Mouse (Mus musculus) heart, adult 9 months (tissue): ENCODE data around the gene Extl2.

Experiments
- DNase-seq, 2 experiments: peaks; one replicate each; pipeline ENCODE4 v3.0.0; 2022; ENCODE audit warnings: low spot score in 2 of 2

The Extl2 gene

GRCm38 (mm10) chr3:116007941-116008440, 729 bp downstream of the Extl2 start:
- peak; percentile 78 to 81 for DNase-seq

DNA sequence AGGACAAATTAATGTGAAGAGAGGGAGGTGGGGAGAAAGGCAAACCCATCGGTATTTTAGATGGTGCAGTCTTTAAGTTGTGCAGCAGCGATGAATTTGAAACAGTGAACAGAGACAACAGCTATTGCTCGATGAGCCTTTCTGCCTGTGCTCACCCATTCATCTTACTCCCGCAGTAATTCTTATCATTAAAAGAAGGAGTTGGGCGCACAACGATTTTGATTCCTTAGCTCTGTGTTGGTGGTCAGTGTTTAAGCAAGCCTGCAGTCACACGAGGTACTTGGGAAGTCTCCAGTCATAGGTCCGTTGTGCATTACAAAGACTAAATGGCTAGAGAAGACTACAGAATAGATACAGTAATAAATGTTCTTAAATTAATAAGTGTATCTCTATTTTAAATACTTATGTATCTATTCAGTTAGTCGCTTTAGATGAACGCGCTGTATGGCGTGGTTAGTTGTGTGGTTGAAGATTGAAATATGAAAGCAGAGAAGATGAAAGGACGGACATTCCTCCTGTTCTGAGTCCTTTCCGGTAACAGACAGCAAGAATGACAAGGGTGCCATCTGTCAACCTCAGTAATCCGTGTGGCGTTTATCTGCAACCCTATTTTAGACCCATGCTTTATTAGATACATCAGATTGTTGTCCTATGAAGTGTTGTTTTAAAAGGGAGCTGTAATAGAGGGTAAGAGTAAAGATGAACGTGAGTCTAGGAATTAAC, 2.5 kb downstream of the Extl2 start:
- no peak for DNase-seq

GRCm38 (mm10) chr3:116014901-116015300, 7.6 kb downstream of the Extl2 start:
- DNase-seq = no peak

DNA sequence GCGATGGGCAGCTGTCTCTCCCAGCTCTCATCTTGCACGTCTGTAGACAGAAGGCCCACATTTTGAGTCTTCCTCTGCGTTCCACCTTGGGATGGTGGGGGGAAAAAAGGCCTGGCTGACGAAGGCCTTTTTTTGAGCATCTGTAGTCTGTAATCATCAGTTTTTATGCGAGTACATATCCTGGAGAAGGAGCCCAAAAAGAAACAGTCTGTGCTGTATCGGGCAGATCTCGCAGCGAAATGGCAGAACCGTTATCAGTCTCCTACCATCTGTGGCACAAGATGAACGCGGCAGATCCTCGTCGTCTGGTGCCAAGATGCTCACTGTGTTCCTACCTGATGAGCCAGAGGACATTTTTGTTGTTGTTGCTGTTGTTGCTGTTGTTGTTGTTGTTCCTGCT, 8.9 kb downstream of the Extl2 start:
- no peak for DNase-seq

GRCm38 (mm10) chr3:116018606-116019005, 11.3 kb downstream of the Extl2 start:
- DNase-seq = no peak

GRCm38 (mm10) chr3:116019136-116019535, 11.9 kb downstream of the Extl2 start:
- DNase-seq = no peak

- no peak for DNase-seq
These were observed 17.0 kb downstream of the Extl2 start for GRCm38 (mm10) chr3:116024236-116024635.

GRCm38 (mm10) chr3:116024669-116025068, 17.4 kb downstream of the Extl2 start:
- DNase-seq = no peak

DNA sequence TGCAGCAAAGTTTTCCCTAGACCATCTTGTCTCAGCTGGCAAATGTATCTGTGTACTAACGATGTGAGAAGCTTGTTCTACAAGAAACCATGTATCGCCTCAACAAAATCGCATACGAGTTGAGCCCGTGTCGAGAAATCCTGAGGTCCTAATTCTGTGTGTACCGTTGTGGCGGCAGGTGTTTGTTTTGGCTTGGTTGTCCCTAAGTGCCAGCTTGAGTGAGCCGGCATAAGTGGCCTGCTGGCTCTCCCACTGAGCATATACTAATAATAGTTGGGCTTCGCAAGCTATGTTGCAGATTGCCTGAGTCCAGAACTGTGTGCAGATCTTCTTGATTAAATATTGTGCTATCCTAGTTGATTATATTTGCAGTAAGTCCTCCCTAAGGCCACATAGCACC, 18.4 kb downstream of the Extl2 start:
- no peak for DNase-seq

- DNase-seq = no peak
These were observed 19.7 kb downstream of the Extl2 start for GRCm38 (mm10) chr3:116026996-116027395.

DNA sequence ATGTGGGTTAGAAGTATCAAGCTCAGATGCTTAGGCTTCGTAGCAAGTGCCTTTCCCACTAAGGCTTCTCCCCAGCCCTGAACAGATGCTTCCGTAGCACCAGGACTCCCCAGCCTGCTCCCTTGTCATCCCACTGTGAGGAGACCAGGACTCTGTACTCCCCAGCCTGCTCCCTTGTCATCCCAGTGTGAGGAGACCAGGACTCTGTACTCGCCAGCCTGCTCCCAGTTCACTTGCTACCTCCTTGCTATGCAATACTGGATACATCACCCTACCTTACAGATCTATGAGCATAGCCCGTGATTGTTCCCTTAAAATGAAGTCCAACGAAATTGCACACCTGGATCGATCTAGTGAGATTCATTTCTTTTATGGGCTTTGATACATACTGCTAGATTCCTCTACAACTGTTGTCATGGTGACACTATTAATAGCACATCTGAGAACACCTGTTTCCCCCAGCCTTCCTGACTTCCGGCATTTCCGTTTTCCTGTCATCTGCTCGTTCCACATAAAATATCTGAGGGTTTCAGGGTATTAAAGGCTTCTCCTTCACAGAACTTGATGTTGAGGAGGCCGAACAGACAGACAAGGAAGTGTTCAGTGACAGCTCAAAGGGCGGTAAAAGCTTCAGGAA, 23.0 kb downstream of the Extl2 start:
- no peak for DNase-seq

GRCm38 (mm10) chr3:116033218-116033870, 26.1 kb downstream of the Extl2 start:
- peak in 1 of 2 experiments; percentile 17 for DNase-seq

DNA sequence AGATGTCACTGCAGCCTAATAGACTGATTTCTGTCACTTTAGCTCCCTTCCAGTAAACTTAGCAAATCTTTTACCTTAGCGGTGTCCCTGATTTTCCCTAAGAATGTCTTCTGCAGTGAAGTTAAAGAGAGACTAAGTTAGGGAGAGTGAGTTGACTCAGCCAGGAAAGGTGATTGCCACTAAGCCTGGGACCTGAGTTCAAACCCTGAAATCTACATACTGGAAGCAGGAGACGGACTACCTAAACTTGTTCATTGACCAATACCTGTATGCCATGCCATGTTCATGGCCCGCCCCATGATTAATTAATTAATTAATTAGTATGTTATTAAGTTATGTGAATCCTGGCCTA, 26.6 kb downstream of the Extl2 start:
- no peak for DNase-seq

DNA sequence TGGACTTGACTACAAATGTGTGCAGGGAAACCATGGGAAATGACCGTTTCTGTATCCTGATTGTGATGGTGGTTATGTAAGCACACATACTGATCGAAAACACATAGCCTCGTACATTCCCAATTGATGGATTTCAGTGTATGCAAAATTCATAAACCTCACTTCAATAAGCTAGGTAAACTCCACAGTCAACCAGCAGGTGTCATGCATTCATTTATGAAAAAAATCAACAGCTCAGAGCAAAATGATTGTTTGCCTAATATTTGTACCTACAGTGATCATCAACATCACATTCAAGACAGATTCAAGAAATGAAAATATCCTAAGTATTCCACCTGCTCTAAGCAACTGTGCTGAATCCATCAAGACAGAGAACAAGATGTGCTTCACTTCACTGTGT, 33.5 kb downstream of the Extl2 start:
- DNase-seq = no peak

GRCm38 (mm10) chr3:116046000-116046399, 38.7 kb downstream of the Extl2 start:
- DNase-seq = no peak

- no peak for DNase-seq
These were observed 39.8 kb downstream of the Extl2 start for GRCm38 (mm10) chr3:116047034-116047433.

DNA sequence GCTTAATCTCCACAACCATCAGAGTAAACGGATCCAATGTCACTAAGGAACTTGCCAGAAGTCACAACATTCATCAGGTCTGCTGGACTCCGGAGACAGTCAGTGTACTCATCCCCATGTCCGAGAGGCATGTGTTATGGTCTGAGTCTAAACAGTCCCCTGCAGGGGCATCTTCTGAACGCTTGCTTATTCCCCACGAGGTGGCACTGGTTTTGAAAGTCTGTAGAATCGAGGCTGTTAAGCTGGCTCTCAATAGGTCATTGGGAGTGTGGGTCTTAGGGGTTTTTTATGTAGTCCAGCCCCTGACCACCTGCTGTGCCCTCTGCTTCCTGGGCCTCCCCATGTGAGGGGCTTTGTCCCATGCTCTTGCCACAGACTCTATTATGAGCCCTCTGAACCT, 49.8 kb downstream of the Extl2 start:
- no peak for DNase-seq

DNA sequence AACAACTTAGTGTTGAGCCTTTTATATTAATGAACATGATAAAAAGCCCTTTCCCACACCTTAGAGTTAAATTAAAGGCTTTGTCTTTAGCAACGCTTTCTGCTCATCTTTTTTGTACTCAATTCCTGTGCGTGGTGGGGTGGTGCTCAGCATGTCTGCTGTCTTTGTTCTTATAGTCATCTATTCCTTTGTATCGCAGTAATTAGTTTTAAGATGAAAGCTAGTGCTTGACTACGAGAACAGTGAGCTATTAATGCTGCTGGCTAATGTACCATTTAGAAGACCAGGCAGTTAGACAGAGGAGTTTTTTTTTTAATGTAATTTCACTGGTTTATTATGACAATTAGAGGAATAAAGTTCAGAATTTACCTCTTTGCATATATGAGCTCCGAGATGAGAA, 53.1 kb downstream of the Extl2 start:
- DNase-seq = no peak

GRCm38 (mm10) chr3:116062141-116062540, 54.9 kb downstream of the Extl2 start:
- no peak for DNase-seq

- no peak for DNase-seq
These were observed 65.3 kb downstream of the Extl2 start for GRCm38 (mm10) chr3:116072584-116072983.

GRCm38 (mm10) chr3:116076739-116077138, 69.5 kb downstream of the Extl2 start:
- no peak for DNase-seq

DNA sequence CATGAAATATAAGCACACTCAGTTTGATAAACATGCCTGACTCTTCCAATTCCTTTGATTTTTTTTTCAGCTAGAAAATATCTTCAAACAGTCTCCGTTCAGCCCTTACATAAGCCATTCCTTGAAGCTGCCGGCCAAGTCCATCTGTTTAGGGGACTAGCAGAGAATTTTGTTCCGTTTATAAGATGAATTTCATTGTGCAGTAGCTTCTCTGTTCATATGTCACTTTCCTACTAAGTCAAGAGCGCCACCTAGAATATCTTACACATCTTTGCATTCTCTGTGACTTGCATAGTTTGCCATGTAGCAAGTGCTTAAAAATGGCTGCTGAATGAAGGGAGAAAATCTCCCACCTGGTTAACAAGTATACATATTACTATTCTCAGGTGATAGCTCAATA, 71.2 kb downstream of the Extl2 start:
- DNase-seq = no peak
